Mouse (Mus musculus): ENCODE measurements around the gene Ssr2. TPM values are rescaled to one million over a fixed set of nuclear protein-coding genes. Genes with fewer than 3 reads are reported as not detected.

Gene Ssr2
- polyA plus RNA-seq, 1 experiment from 2014 or later: 195 TPM

DNA sequence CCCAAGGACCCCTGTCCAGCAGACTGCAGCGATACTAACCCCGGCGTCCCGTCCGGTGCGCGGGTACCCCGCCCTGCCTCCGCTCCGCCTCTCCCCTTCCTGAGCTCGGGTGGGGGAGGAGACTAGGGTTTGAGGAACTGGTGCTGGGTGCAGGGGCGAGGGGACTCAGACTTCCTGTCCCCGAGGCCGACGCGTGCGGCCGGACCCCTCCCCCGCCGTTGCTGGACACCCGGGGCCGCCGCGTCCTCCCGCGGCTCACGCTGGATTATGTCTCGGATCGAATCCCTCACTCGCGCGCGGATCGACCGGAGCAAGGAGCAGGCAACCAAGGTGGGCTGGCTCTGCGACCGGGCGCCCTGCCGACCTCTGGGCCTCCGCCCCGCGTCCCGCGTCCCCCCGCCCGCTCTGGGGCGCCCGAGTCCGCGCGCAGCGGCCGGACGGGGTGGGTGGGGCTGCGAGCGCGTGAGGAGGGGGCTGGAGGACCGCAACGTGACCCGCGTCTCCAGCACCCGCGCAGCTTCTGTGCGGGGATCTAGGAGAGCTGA, 45.4 kb downstream of the Ssr2 start:
- peak overlapping the region; percentile 99 for H3K9ac ChIP-seq (ENCODE audit: low read length)
- ATAC-seq (ENCODE audit: insufficient read depth, low FRiP score, low TSS enrichment): peak; percentile 67
- peak overlapping the region; percentile 81 for H3K4me2 ChIP-seq (ENCODE audit: low read depth)
- no peaks in the 10 kb centered on the region for H3K36me3 ChIP-seq (ENCODE audit: control insufficient read depth, insufficient read depth, low read length)
- H3K4me3 ChIP-seq (ENCODE audit: low read depth, low read length): peak overlapping the region; percentile 92
- no peaks in the 10 kb centered on the region for H3K27me3 ChIP-seq (ENCODE audit: control insufficient read depth, insufficient read depth, low read length)
- under 1% methylated on average over 63 of the region's 64 CpGs for WGBS
- DNase-seq (ENCODE audit: low spot score): peak; percentile 83
- H3K4me1 ChIP-seq (ENCODE audit: control insufficient read depth, insufficient read depth, low read length): peaks cover 21% of the 10 kb centered on the region
- no peaks in the 10 kb centered on the region for H3K9me3 ChIP-seq (ENCODE audit: control insufficient read depth, low read length)
- H3K27ac ChIP-seq (ENCODE audit: low read depth, low read length): peak overlapping the region; percentile 95

GRCm38 (mm10) chr3:88621537-88622112, 45.9 kb downstream of the Ssr2 start:
- Histone ChIP-seq H3K27ac (ENCODE audit: low read depth, low read length) (peak overlapping the region; percentile 95), H3K9ac (ENCODE audit: low read length) (peak overlapping the region; percentile 99), H3K36me3 (ENCODE audit: control insufficient read depth, insufficient read depth, low read length) (no peaks in the 10 kb centered on the region), H3K4me2 (ENCODE audit: low read depth) (peak overlapping the region; percentile 81), H3K9me3 (ENCODE audit: control insufficient read depth, low read length) (no peaks in the 10 kb centered on the region), H3K27me3 (ENCODE audit: control insufficient read depth, insufficient read depth, low read length) (no peaks in the 10 kb centered on the region), H3K4me3 (ENCODE audit: low read depth, low read length) (peak overlapping the region; percentile 92), H3K4me1 (ENCODE audit: control insufficient read depth, insufficient read depth, low read length) (peaks cover 24% of the 10 kb centered on the region)
- ATAC-seq (ENCODE audit: insufficient read depth, low FRiP score, low TSS enrichment): peak; percentile 33
- peak; percentile 74 for DNase-seq (ENCODE audit: low spot score)
- WGBS: under 1% methylated on average over 35 of the region's 36 CpGs

GRCm38 (mm10) chr3:88622113-88622940, 46.7 kb downstream of the Ssr2 start:
- Histone ChIP-seq H3K27me3 (ENCODE audit: control insufficient read depth, insufficient read depth, low read length) (no peaks in the 10 kb centered on the region), H3K4me2 (ENCODE audit: low read depth) (peak overlapping the region; percentile 81), H3K9ac (ENCODE audit: low read length) (peak overlapping the region; percentile 99), H3K9me3 (ENCODE audit: control insufficient read depth, low read length) (no peaks in the 10 kb centered on the region), H3K36me3 (ENCODE audit: control insufficient read depth, insufficient read depth, low read length) (no peaks in the 10 kb centered on the region), H3K4me1 (ENCODE audit: control insufficient read depth, insufficient read depth, low read length) (peaks cover 24% of the 10 kb centered on the region), H3K4me3 (ENCODE audit: low read depth, low read length) (peak overlapping the region; percentile 92), H3K27ac (ENCODE audit: low read depth, low read length) (peak overlapping the region; percentile 95)
- ATAC-seq (ENCODE audit: insufficient read depth, low FRiP score, low TSS enrichment) (no peak), DNase-seq (ENCODE audit: low spot score) (peak; percentile 50)
- under 1% methylated on average over 24 of the region's 24 CpGs for WGBS

GRCm38 (mm10) chr3:88622941-88623345, 47.3 kb downstream of the Ssr2 start:
- ATAC-seq (ENCODE audit: insufficient read depth, low FRiP score, low TSS enrichment): no peak
- H3K4me3 ChIP-seq (ENCODE audit: low read depth, low read length): peak overlapping the region; percentile 92
- no peak for DNase-seq (ENCODE audit: low spot score)
- 1% methylated on average over 5 of the region's 6 CpGs for WGBS
- H3K36me3 ChIP-seq (ENCODE audit: control insufficient read depth, insufficient read depth, low read length): no peaks in the 10 kb centered on the region
- H3K4me1 ChIP-seq (ENCODE audit: control insufficient read depth, insufficient read depth, low read length): peaks cover 24% of the 10 kb centered on the region
- H3K9me3 ChIP-seq (ENCODE audit: control insufficient read depth, low read length): no peaks in the 10 kb centered on the region
- H3K4me2 ChIP-seq (ENCODE audit: low read depth): peak overlapping the region; percentile 81
- peak overlapping the region; percentile 95 for H3K27ac ChIP-seq (ENCODE audit: low read depth, low read length)
- no peaks in the 10 kb centered on the region for H3K27me3 ChIP-seq (ENCODE audit: control insufficient read depth, insufficient read depth, low read length)
- peak overlapping the region; percentile 99 for H3K9ac ChIP-seq (ENCODE audit: low read length)

DNA sequence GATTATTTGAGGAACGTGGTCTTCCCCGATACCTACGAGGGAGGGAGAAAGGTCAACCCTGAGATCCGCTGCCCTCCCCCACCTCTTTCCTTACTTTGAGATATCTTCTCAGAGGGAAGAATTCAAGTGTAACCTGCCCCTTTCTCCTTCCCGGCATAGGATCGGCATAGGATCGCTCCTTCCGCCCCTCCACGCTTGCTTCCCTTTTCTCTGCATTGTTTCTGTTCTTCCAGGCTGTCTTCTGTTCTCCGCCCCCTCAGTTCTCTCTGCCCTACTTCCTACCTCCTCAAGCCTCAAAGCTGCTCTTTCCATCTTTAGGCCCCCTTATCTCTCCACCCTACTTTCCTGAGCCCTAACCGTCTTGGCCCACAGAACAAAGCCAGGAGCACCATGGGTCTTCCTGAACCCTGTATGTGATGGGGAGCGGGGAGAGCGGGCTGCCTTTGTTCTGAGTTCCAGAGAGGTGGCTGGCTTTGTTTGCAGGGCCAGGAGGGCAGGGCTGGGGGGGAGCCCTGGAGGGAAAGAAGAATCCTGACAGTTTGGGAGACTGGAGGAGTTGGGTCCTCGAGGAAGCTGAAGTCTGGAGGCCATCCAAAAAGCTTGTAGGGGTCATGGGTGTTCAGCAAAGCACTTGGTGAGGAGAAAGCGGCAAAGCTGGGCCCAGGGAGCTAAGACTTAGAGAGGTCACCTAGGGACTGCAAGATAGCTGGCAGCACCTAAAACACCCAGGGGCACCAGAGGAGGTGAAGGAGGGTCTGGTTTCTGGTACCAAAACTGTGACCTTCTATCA, 47.9 kb downstream of the Ssr2 start:
- Histone ChIP-seq H3K9me3 (ENCODE audit: control insufficient read depth, low read length) (no peaks in the 10 kb centered on the region), H3K36me3 (ENCODE audit: control insufficient read depth, insufficient read depth, low read length) (no peaks in the 10 kb centered on the region), H3K4me3 (ENCODE audit: low read depth, low read length) (peak overlapping the region; percentile 92), H3K9ac (ENCODE audit: low read length) (peak overlapping the region; percentile 99), H3K27ac (ENCODE audit: low read depth, low read length) (peak overlapping the region; percentile 95), H3K4me2 (ENCODE audit: low read depth) (peak overlapping the region; percentile 81), H3K27me3 (ENCODE audit: control insufficient read depth, insufficient read depth, low read length) (no peaks in the 10 kb centered on the region), H3K4me1 (ENCODE audit: control insufficient read depth, insufficient read depth, low read length) (peaks cover 24% of the 10 kb centered on the region)
- DNase-seq (ENCODE audit: low spot score) (peak; percentile 41), ATAC-seq (ENCODE audit: insufficient read depth, low FRiP score, low TSS enrichment) (no peak)
- WGBS: 3% methylated on average over 15 of the region's 15 CpGs

GRCm38 (mm10) chr3:88624324-88624723, 48.6 kb downstream of the Ssr2 start:
- peak overlapping the region; percentile 95 for H3K27ac ChIP-seq (ENCODE audit: low read depth, low read length)
- H3K9me3 ChIP-seq (ENCODE audit: control insufficient read depth, low read length): no peaks in the 10 kb centered on the region
- H3K4me1 ChIP-seq (ENCODE audit: control insufficient read depth, insufficient read depth, low read length): peaks cover 24% of the 10 kb centered on the region
- H3K27me3 ChIP-seq (ENCODE audit: control insufficient read depth, insufficient read depth, low read length): no peaks in the 10 kb centered on the region
- WGBS: 15% methylated on average over 4 of the region's 4 CpGs
- peak overlapping the region; percentile 99 for H3K9ac ChIP-seq (ENCODE audit: low read length)
- no peaks in the 10 kb centered on the region for H3K36me3 ChIP-seq (ENCODE audit: control insufficient read depth, insufficient read depth, low read length)
- no peak for ATAC-seq (ENCODE audit: insufficient read depth, low FRiP score, low TSS enrichment)
- peak overlapping the region; percentile 81 for H3K4me2 ChIP-seq (ENCODE audit: low read depth)
- H3K4me3 ChIP-seq (ENCODE audit: low read depth, low read length): peak overlapping the region; percentile 92
- DNase-seq (ENCODE audit: low spot score): no peak

DNA sequence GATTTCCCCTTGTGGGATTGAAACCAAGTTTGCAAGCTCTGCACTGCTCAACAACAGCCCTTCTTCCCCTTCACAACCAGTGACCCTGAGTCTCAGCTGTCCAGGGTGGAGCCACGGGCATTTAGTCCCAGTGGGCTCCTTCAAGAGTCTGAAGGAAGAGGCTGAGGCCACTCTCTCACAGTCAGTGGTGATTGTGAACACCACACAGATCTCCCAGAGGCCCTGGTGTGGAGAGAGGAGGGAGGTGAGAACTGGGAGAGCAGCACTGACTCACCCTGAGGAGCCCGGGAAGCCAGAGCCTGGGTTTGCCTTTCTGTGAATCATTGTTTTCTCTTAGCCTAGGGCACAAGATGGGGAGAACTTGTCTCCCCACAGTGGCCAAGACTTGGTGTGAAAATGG, 49.3 kb downstream of the Ssr2 start:
- H3K27ac ChIP-seq (ENCODE audit: low read depth, low read length): peak overlapping the region; percentile 95
- peaks cover 24% of the 10 kb centered on the region for H3K4me1 ChIP-seq (ENCODE audit: control insufficient read depth, insufficient read depth, low read length)
- no peaks in the 10 kb centered on the region for H3K27me3 ChIP-seq (ENCODE audit: control insufficient read depth, insufficient read depth, low read length)
- H3K4me3 ChIP-seq (ENCODE audit: low read depth, low read length): peak overlapping the region; percentile 92
- no peak for DNase-seq (ENCODE audit: low spot score)
- peak overlapping the region; percentile 81 for H3K4me2 ChIP-seq (ENCODE audit: low read depth)
- ATAC-seq (ENCODE audit: insufficient read depth, low FRiP score, low TSS enrichment): no peak
- peaks cover 5% of the 10 kb centered on the region; the same call in 1 of the 2 replicates for H3K36me3 ChIP-seq (ENCODE audit: control insufficient read depth, insufficient read depth, low read length)
- WGBS: 35% methylated on average over 2 of the region's 2 CpGs
- H3K9ac ChIP-seq (ENCODE audit: low read length): peak overlapping the region; percentile 99
- H3K9me3 ChIP-seq (ENCODE audit: control insufficient read depth, low read length): no peaks in the 10 kb centered on the region

DNA sequence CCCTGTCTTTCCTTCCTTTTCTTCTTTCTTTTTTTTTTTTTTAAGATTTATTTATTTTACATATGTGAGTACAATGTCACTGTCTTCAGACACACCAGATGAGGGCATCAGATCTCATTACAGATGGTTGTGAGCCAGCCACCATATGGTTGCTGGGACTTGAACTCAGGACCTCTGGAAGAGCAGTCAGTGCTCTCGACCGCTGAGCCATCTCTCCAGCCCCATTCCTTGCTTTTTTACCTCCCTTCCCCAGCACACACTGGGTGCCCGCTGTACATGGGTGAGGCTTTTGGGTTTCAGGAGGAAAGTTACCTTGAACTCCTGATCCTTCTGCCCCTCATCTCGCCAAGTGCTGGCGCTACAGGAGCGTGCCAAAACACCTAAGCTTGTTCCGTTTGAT, 49.9 kb downstream of the Ssr2 start:
- ATAC-seq (ENCODE audit: insufficient read depth, low FRiP score, low TSS enrichment): no peak
- peaks cover 22% of the 10 kb centered on the region for H3K4me1 ChIP-seq (ENCODE audit: control insufficient read depth, insufficient read depth, low read length)

More for the DNA sequence above, 49.9 kb downstream of the Ssr2 start:
- no peak for DNase-seq (ENCODE audit: low spot score)
- no peak overlapping the region for H3K4me2 ChIP-seq (ENCODE audit: low read depth)
- H3K27ac ChIP-seq (ENCODE audit: low read depth, low read length): no peak overlapping the region
- no peaks in the 10 kb centered on the region for H3K9me3 ChIP-seq (ENCODE audit: control insufficient read depth, low read length)
- no peak overlapping the region for H3K9ac ChIP-seq (ENCODE audit: low read length)
- H3K4me3 ChIP-seq (ENCODE audit: low read depth, low read length): no peak overlapping the region
- peaks cover 7% of the 10 kb centered on the region for H3K36me3 ChIP-seq (ENCODE audit: control insufficient read depth, insufficient read depth, low read length)
- 92% methylated on average over 7 of the region's 7 CpGs for WGBS
- H3K27me3 ChIP-seq (ENCODE audit: control insufficient read depth, insufficient read depth, low read length): no peaks in the 10 kb centered on the region

Data from neural tube, embryonic 11.5 days (tissue).